Mouse (Mus musculus) forebrain, embryonic 16.5 days (tissue): Measurements from ENCODE around the gene Rcc2. TPM values are rescaled to one million over a fixed set of nuclear protein-coding genes. Genes with fewer than 3 reads are reported as not detected.

Experiments
- ATAC-seq: fragments of 200-750 bp; cut with Nextera tagmentation; 2 replicates; pipeline ENCODE4 v1.8.0; 2017; ENCODE audit warnings: mild to moderate bottlenecking, moderate library complexity
- H3K27ac ChIP-seq: fragments of 300-500 bp; sonication (generic); 2 replicates; pipeline ENCODE4 v1.5.1; 2014; ENCODE audit warnings: low read length, control low read depth
- H3K27me3 ChIP-seq: fragments of 300-500 bp; sonication (generic); replicated peaks from 2 replicates; pipeline ENCODE4 v1.6.1; 2014; ENCODE audit warnings: low read length; ENCODE audit not compliant: control insufficient read depth, insufficient read depth
- H3K36me3 ChIP-seq: fragments of 300-500 bp; sonication (generic); 2 replicates; pipeline ENCODE4 v1.6.1; 2014; ENCODE audit not compliant: control insufficient read depth, insufficient read depth
- H3K4me1 ChIP-seq: fragments of 300-500 bp; sonication (generic); replicated peaks from 2 replicates; pipeline ENCODE4 v1.6.1; 2014; ENCODE audit warnings: low read length; ENCODE audit not compliant: control insufficient read depth, insufficient read depth
- H3K4me2 ChIP-seq: fragments of 300-500 bp; sonication (generic); 2 replicates; pipeline ENCODE4 v1.6.1; 2014; ENCODE audit warnings: mild to moderate bottlenecking, low read length, control low read depth
- H3K4me3 ChIP-seq: fragments of 300-500 bp; sonication (generic); replicated peaks from 2 replicates; pipeline ENCODE4 v1.5.1; 2014; ENCODE audit warnings: mild to moderate bottlenecking, low read length, control low read depth
- H3K9ac ChIP-seq: fragments of 300-500 bp; sonication (generic); replicated peaks from 2 replicates; pipeline ENCODE4 v1.6.1; 2014; ENCODE audit warnings: low read depth, low read length, control low read depth
- H3K9me3 ChIP-seq: fragments of 300-500 bp; sonication (generic); 2 replicates; pipeline ENCODE4 v1.6.1; 2016; ENCODE audit warnings: low read length; ENCODE audit not compliant: control insufficient read depth
- WGBS: fragments of 180-500 bp; shearing (Covaris S2); extraction: QIAGEN DNeasy Blood & Tissue Kit; methylation state at CpG from one replicate; pipeline ENCODE4 v1.1.7; 2014; 5-methylcytosine and 5-hydroxymethylcytosine counted together
- polyA plus RNA-seq: library from polyadenylated mRNA; unstranded; fragments of >200 nt; fragmentation: Nextera tagmentation; extraction: Ambion mirVana; gene quantifications from 2 replicates; pipeline ENCODE4 v1.2.1, GENCODE M21; 2015

The Rcc2 gene
- polyA plus RNA-seq, 1 experiment from 2014 or later: 19.1 TPM

DNA sequence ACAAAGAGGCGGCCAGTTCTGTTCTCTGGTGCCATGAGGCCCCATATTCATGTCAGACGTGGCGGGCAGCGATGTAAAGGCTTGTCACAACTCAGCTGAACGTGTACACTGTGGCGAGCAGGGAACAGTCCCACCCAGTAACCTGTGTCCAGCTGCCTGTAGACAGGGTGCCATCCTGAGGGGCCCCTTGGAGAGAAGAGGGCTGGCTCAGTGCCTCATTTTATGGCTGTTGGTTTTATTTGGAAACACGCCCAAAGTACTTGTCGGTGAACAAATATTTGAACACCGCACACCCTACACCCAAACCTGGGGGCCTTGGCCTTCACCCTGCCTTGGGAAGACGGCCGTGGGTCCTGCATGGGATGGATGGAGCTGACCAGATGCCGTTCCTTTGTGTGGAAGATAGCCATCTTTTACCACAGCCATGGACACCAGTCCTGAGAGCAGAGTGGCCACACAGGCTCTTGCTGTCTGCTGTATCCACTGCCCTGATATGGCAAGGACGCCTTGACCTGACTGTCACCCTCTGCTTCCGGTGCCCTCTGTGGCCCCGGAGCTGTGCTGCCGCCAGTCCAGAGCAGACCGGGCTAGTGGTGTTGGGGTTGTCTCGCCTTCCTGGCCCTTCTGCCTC is 8.1 kb downstream of the Rcc2 start:
- H3K4me3 ChIP-seq: no peak overlapping the region
- H3K36me3 ChIP-seq: peaks cover 20% of the 10 kb centered on the region; the same call in 1 of the 2 replicates
- ATAC-seq: no peak
- no peak overlapping the region for H3K4me2 ChIP-seq
- H3K9me3 ChIP-seq: no peaks in the 10 kb centered on the region
- no peaks in the 10 kb centered on the region for H3K27me3 ChIP-seq
- no peak overlapping the region for H3K27ac ChIP-seq
- peaks cover 31% of the 10 kb centered on the region for H3K4me1 ChIP-seq
- 83% methylated on average over 18 of the region's 18 CpGs for WGBS
- H3K9ac ChIP-seq: no peak overlapping the region

DNA sequence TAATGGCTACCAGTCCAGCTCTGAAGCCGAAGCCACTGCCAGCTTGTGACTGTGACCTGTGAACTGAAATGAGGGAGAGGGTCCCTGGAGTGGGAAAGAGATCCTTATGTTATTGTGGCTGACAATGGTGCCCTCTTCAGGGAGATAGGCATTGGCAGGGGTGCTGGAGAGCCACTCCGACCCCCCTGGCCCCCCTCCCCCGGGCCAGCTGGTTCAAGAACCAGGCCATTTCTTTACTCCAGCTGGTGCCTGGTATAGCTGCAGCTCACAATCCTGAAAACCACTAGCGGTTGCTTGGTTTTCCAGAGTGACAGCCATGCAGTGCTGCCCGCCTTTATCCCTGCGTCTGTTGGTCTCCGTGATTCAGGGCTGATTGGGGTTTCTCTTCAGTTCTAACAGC is 8.8 kb downstream of the Rcc2 start:
- Histone ChIP-seq H3K9ac (no peak overlapping the region), H3K4me2 (no peak overlapping the region), H3K4me1 (peaks cover 31% of the 10 kb centered on the region), H3K27me3 (no peaks in the 10 kb centered on the region), H3K4me3 (no peak overlapping the region), H3K27ac (no peak overlapping the region), H3K36me3 (peaks cover 21% of the 10 kb centered on the region; the same call in 1 of the 2 replicates), H3K9me3 (no peaks in the 10 kb centered on the region)
- 77% methylated on average over 7 of the region's 7 CpGs for whole genome bisulfite sequencing
- no peak for ATAC-seq

DNA sequence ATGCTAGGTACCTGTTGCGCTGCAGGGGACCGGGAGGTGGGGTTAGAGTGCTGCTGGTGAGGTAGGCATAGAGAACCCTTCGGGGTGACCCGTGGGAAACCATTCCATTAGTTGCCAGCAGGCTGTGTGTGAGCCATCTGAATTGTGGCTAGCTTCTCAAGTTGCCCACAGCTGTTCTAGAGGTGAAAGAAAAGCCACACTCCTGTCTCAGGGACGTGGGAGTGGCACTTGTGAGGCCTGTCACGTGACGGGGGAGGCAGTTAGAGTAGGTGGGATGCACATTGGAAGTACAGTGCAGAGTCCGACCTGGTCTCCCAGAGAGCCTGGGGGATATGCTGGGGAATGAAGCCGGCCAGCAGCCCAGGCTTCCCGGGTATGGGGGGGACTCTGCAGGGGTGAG is 9.3 kb downstream of the Rcc2 start:
- Histone ChIP-seq H3K27ac (no peak overlapping the region), H3K36me3 (peaks cover 25% of the 10 kb centered on the region; the same call in 1 of the 2 replicates)

DNA sequence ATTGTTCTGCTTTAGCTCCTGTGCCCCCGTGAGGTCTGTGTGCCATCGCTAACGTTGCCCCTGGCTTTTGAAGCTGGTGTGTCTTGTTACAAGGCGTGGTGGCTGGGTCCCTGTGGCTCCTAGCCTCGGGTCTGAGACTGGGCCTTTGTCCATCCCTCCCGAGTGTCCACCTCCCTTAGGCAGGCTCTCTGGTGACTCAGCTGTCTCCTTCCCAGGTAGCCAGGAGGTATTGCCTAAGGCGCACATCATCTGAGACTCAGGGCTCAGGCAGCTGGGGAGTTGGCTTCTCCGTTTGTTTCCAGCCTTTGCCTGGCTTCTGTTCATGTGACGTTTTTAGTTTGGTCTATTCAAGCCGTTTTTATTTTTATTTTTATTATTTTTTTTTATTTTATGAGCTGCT is 10.4 kb downstream of the Rcc2 start:
- Histone ChIP-seq H3K4me1 (peaks cover 28% of the 10 kb centered on the region), H3K9ac (no peak overlapping the region), H3K9me3 (no peaks in the 10 kb centered on the region), H3K27ac (no peak overlapping the region; the same call in 1 of the 2 replicates), H3K4me3 (no peak overlapping the region), H3K27me3 (no peaks in the 10 kb centered on the region), H3K36me3 (peaks cover 30% of the 10 kb centered on the region), H3K4me2 (no peak overlapping the region)
- WGBS: 78% methylated on average over 10 of the region's 10 CpGs
- no peak for ATAC-seq

More for the DNA sequence above, 9.3 kb downstream of the Rcc2 start:
- Histone ChIP-seq H3K9me3 (no peaks in the 10 kb centered on the region), H3K4me2 (no peak overlapping the region), H3K9ac (no peak overlapping the region), H3K4me1 (peaks cover 31% of the 10 kb centered on the region), H3K27me3 (no peaks in the 10 kb centered on the region), H3K4me3 (no peak overlapping the region)
- no peak for ATAC-seq
- 82% methylated on average over 10 of the region's 10 CpGs for WGBS

GRCm38 (mm10) chr4:140711360-140711759 is 11.0 kb downstream of the Rcc2 start:
- Histone ChIP-seq H3K27me3 (no peaks in the 10 kb centered on the region), H3K9me3 (no peaks in the 10 kb centered on the region), H3K9ac (no peak overlapping the region), H3K27ac (no peak overlapping the region), H3K4me1 (peaks cover 24% of the 10 kb centered on the region), H3K4me3 (no peak overlapping the region), H3K36me3 (peaks cover 34% of the 10 kb centered on the region), H3K4me2 (no peak overlapping the region)
- 72% methylated on average over 5 of the region's 5 CpGs for WGBS
- no peak for ATAC-seq

- Histone ChIP-seq H3K9me3 (no peaks in the 10 kb centered on the region), H3K4me3 (no peak overlapping the region), H3K9ac (peak overlapping the region; percentile 26), H3K4me2 (no peak overlapping the region; the same call in 1 of the 2 replicates), H3K27me3 (no peaks in the 10 kb centered on the region), H3K36me3 (peaks cover 49% of the 10 kb centered on the region), H3K4me1 (peaks cover 18% of the 10 kb centered on the region), H3K27ac (peak overlapping the region; percentile 49)
- peak; percentile 92 for ATAC-seq
- WGBS: 26% methylated on average over 29 of the region's 29 CpGs
Observed at GRCm38 (mm10) chr4:140713480-140714365, 13.4 kb downstream of the Rcc2 start.

- ATAC-seq: no peak
- WGBS: 75% methylated on average over 5 of the region's 5 CpGs
- H3K27me3 ChIP-seq: no peaks in the 10 kb centered on the region
- H3K27ac ChIP-seq: peak overlapping the region; percentile 49; the same call in 1 of the 2 replicates
- H3K9ac ChIP-seq: no peak overlapping the region
- H3K4me1 ChIP-seq: peaks cover 18% of the 10 kb centered on the region
- H3K4me3 ChIP-seq: no peak overlapping the region
- H3K9me3 ChIP-seq: no peaks in the 10 kb centered on the region
- no peak overlapping the region for H3K4me2 ChIP-seq
- peaks cover 52% of the 10 kb centered on the region for H3K36me3 ChIP-seq
Observed at GRCm38 (mm10) chr4:140714586-140714985, 14.2 kb downstream of the Rcc2 start.

DNA sequence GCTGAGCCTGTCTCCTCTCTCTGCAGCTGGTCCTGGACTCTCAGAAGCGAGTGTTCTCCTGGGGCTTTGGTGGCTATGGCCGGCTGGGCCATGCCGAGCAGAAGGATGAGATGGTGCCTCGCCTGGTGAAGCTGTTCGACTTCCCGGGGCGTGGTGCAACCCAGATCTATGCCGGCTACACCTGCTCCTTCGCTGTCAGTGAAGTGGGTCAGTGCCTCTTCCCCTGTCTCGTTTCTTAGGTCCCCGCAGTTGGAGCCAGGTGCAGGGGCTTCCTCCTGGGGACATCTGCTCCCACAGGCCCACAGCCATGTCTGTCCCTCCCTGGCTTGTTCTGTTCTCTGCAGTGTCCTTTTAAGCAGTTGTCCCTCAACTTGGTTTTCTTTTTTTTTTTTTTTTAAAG is 16.7 kb downstream of the Rcc2 start:
- H3K4me2 ChIP-seq: no peak overlapping the region
- H3K9ac ChIP-seq: no peak overlapping the region
- H3K4me3 ChIP-seq: no peak overlapping the region
- no peaks in the 10 kb centered on the region for H3K9me3 ChIP-seq
- peaks cover 18% of the 10 kb centered on the region for H3K4me1 ChIP-seq
- no peak for ATAC-seq
- peaks cover 54% of the 10 kb centered on the region for H3K36me3 ChIP-seq
- WGBS: 93% methylated on average over 11 of the region's 11 CpGs
- no peak overlapping the region for H3K27ac ChIP-seq
- no peaks in the 10 kb centered on the region for H3K27me3 ChIP-seq

GRCm38 (mm10) chr4:140718436-140718835 is 18.1 kb downstream of the Rcc2 start:
- H3K9me3 ChIP-seq: no peaks in the 10 kb centered on the region
- no peak overlapping the region for H3K4me3 ChIP-seq
- peaks cover 12% of the 10 kb centered on the region for H3K4me1 ChIP-seq
- no peak for ATAC-seq
- H3K4me2 ChIP-seq: no peak overlapping the region
- H3K9ac ChIP-seq: no peak overlapping the region
- 95% methylated on average over 9 of the region's 9 CpGs for WGBS
- no peaks in the 10 kb centered on the region for H3K27me3 ChIP-seq
- H3K27ac ChIP-seq: no peak overlapping the region
- peaks cover 52% of the 10 kb centered on the region for H3K36me3 ChIP-seq
